Mouse (Mus musculus): ENCODE data around the gene Slc36a1. TPM values are rescaled to one million over a fixed set of nuclear protein-coding genes. Genes with fewer than 3 reads are reported as not detected.

The Slc36a1 gene
- total and polyA plus RNA-seq, 3 experiments, result 11.4 to 13.2 (median 11.4) TPM

DNA sequence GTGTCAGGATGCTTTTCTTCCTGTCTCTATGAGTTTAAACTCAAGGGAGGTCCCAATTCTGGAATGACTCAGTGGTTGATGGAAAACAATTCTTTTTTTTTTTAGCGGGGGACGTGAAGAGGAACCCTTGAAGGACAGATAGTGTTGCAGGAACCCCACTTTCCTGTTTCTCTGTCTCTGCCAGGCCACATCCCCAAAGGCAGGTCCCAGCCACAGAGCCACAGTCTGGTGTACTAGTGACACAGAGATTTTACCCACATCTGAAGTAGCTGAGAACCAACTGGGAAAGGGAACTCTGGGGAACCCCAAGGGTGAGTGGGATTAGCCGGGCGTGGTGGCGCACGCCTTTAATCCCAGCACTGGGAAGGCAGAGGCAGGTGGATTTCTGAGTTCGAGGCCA, 38.4 kb upstream of the Slc36a1 start:
- no peak overlapping the region for H3K27ac ChIP-seq
- intact Hi-C loops (cut with DNase I), result no loop called here
- 83% methylated on average over 7 of the region's 7 CpGs for WGBS

GRCm38 (mm10) chr11:55168504-55168903, 35.6 kb upstream of the Slc36a1 start:
- H3K36me3 ChIP-seq (ENCODE audit: control insufficient read depth, insufficient read depth, low read length), result no peaks in the 10 kb centered on the region
- DNase-seq, result no peak
- no peaks in the 10 kb centered on the region for H3K79me2 ChIP-seq (replicated peaks; ENCODE audit: control insufficient read depth, insufficient read depth, low read length)
- H3K9ac ChIP-seq (ENCODE audit: low read depth, low read length), result no peak overlapping the region
- H3K4me3 ChIP-seq, result no peak overlapping the region
- no peak overlapping the region for H3K27ac ChIP-seq
- H3K27me3 ChIP-seq (ENCODE audit: control insufficient read depth, insufficient read depth, low read length), result no peaks in the 10 kb centered on the region
- H3K4me1 ChIP-seq (ENCODE audit: control insufficient read depth, insufficient read depth, low read length), result no peaks in the 10 kb centered on the region
- intact Hi-C loops (cut with DNase I), result no loop called here
- TF ChIP-seq POLR2A (IDR thresholded peaks at IDR 0.05; ENCODE audit: insufficient read depth, low read depth, low read length), result no peak
- TF ChIP-seq EP300 (IDR thresholded peaks at IDR 0.05; ENCODE audit: insufficient read depth, low read depth, low read length), result no peak
- no peak for TF ChIP-seq CTCF (IDR thresholded peaks at IDR 0.05)
- WGBS, result 85% methylated on average over 4 of the region's 4 CpGs

More for the DNA sequence above, 38.4 kb upstream of the Slc36a1 start:
- TF ChIP-seq POLR2A (IDR thresholded peaks at IDR 0.05; ENCODE audit: insufficient read depth, low read depth, low read length) (no peak), EP300 (IDR thresholded peaks at IDR 0.05; ENCODE audit: insufficient read depth, low read depth, low read length) (no peak), CTCF (IDR thresholded peaks at IDR 0.05) (no peak)
- Histone ChIP-seq H3K79me2 (replicated peaks; ENCODE audit: control insufficient read depth, insufficient read depth, low read length) (no peaks in the 10 kb centered on the region), H3K27me3 (ENCODE audit: control insufficient read depth, insufficient read depth, low read length) (no peaks in the 10 kb centered on the region), H3K4me1 (ENCODE audit: control insufficient read depth, insufficient read depth, low read length) (no peaks in the 10 kb centered on the region), H3K9ac (ENCODE audit: low read depth, low read length) (no peak overlapping the region), H3K4me3 (no peak overlapping the region), H3K36me3 (ENCODE audit: control insufficient read depth, insufficient read depth, low read length) (no peaks in the 10 kb centered on the region)
- DNase-seq, result no peak

DNA sequence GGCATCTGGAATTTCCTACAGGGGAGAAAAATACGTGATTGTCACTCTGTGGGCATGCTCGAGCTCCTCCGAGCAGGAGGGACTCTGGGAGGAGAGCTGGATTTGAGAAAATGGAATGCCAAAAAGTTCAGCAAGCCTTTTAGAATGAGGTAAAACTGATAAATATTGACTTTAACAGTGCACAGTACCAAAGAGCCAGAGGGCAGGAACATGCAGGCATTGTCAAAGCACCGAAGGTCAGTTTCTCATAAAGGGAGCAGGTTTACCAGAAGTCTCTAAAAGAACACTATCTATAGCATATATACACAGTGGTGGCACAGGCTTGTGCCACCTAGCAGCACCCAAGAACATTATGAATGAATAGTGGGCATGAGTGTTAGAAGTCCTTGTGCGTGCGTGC, 35.2 kb upstream of the Slc36a1 start:
- H3K27ac ChIP-seq, result no peak overlapping the region
- H3K4me3 ChIP-seq, result no peak overlapping the region
- 83% methylated on average over 6 of the region's 6 CpGs for WGBS
- H3K36me3 ChIP-seq (ENCODE audit: control insufficient read depth, insufficient read depth, low read length), result no peaks in the 10 kb centered on the region
- H3K4me1 ChIP-seq (ENCODE audit: control insufficient read depth, insufficient read depth, low read length), result no peaks in the 10 kb centered on the region
- no peak for DNase-seq
- H3K27me3 ChIP-seq (ENCODE audit: control insufficient read depth, insufficient read depth, low read length), result no peaks in the 10 kb centered on the region
- TF ChIP-seq EP300 (IDR thresholded peaks at IDR 0.05; ENCODE audit: insufficient read depth, low read depth, low read length) (no peak), CTCF (IDR thresholded peaks at IDR 0.05) (no peak), POLR2A (IDR thresholded peaks at IDR 0.05; ENCODE audit: insufficient read depth, low read depth, low read length) (no peak)
- H3K9ac ChIP-seq (ENCODE audit: low read depth, low read length), result no peak overlapping the region
- intact Hi-C loops (cut with DNase I), result no loop called here
- H3K79me2 ChIP-seq (replicated peaks; ENCODE audit: control insufficient read depth, insufficient read depth, low read length), result no peaks in the 10 kb centered on the region

GRCm38 (mm10) chr11:55170501-55170900, 33.6 kb upstream of the Slc36a1 start:
- Histone ChIP-seq H3K36me3 (ENCODE audit: control insufficient read depth, insufficient read depth, low read length) (no peaks in the 10 kb centered on the region), H3K9ac (ENCODE audit: low read depth, low read length) (no peak overlapping the region), H3K4me1 (ENCODE audit: control insufficient read depth, insufficient read depth, low read length) (no peaks in the 10 kb centered on the region), H3K27ac (no peak overlapping the region), H3K27me3 (ENCODE audit: control insufficient read depth, insufficient read depth, low read length) (no peaks in the 10 kb centered on the region), H3K4me3 (no peak overlapping the region), H3K79me2 (replicated peaks; ENCODE audit: control insufficient read depth, insufficient read depth, low read length) (no peaks in the 10 kb centered on the region)
- intact Hi-C loops (cut with DNase I), result no loop called here
- DNase-seq, result no peak
- TF ChIP-seq EP300 (IDR thresholded peaks at IDR 0.05; ENCODE audit: insufficient read depth, low read depth, low read length) (no peak), CTCF (IDR thresholded peaks at IDR 0.05) (no peak), POLR2A (IDR thresholded peaks at IDR 0.05; ENCODE audit: insufficient read depth, low read depth, low read length) (no peak)
- 65% methylated on average over 4 of the region's 4 CpGs for WGBS

- Histone ChIP-seq H3K36me3 (ENCODE audit: control insufficient read depth, insufficient read depth, low read length) (no peaks in the 10 kb centered on the region), H3K27ac (no peak overlapping the region), H3K27me3 (ENCODE audit: control insufficient read depth, insufficient read depth, low read length) (no peaks in the 10 kb centered on the region), H3K4me1 (ENCODE audit: control insufficient read depth, insufficient read depth, low read length) (no peaks in the 10 kb centered on the region), H3K9ac (ENCODE audit: low read depth, low read length) (no peak overlapping the region), H3K79me2 (replicated peaks; ENCODE audit: control insufficient read depth, insufficient read depth, low read length) (no peaks in the 10 kb centered on the region), H3K4me3 (no peak overlapping the region)
- DNase-seq, result no peak
- no peak for TF ChIP-seq POLR2A (IDR thresholded peaks at IDR 0.05; ENCODE audit: insufficient read depth, low read depth, low read length)
- no peak for TF ChIP-seq CTCF (IDR thresholded peaks at IDR 0.05)
- TF ChIP-seq EP300 (IDR thresholded peaks at IDR 0.05; ENCODE audit: insufficient read depth, low read depth, low read length), result no peak
- 78% methylated on average over 4 of the region's 4 CpGs for WGBS
- intact Hi-C loops (cut with DNase I), result no loop called here
Observed at GRCm38 (mm10) chr11:55178830-55179229, 25.3 kb upstream of the Slc36a1 start.

DNA sequence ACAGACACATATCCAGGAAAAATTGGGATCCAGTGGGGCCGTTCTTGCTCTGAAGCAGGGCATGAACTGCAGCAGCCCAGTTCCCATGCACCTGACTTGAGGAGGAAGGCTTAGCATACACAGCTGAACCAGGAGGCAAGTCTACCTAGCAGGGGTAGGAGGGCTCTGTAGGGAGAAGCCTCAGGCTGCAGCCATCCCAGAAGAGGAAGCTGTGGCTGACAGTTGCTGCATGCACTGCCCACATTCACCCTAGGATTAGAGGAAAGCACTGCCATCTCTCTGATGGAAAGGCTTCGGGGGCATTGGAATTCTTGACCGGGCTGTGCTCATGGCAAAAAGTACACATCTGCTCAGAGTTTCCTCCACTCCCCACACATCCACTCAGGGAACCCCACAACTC, 24.3 kb upstream of the Slc36a1 start:
- 80% methylated on average over 3 of the region's 3 CpGs for WGBS
- Histone ChIP-seq H3K27me3 (ENCODE audit: control insufficient read depth, insufficient read depth, low read length) (no peaks in the 10 kb centered on the region), H3K36me3 (ENCODE audit: control insufficient read depth, insufficient read depth, low read length) (no peaks in the 10 kb centered on the region), H3K4me3 (no peak overlapping the region), H3K27ac (no peak overlapping the region), H3K4me1 (ENCODE audit: control insufficient read depth, insufficient read depth, low read length) (no peaks in the 10 kb centered on the region), H3K79me2 (replicated peaks; ENCODE audit: control insufficient read depth, insufficient read depth, low read length) (no peaks in the 10 kb centered on the region), H3K9ac (ENCODE audit: low read depth, low read length) (no peak overlapping the region)
- DNase-seq, result no peak
- TF ChIP-seq CTCF (IDR thresholded peaks at IDR 0.05) (no peak), EP300 (IDR thresholded peaks at IDR 0.05; ENCODE audit: insufficient read depth, low read depth, low read length) (no peak), POLR2A (IDR thresholded peaks at IDR 0.05; ENCODE audit: insufficient read depth, low read depth, low read length) (no peak)
- intact Hi-C loops (cut with DNase I), result no loop called here
